Mouse (Mus musculus) spleen, adult 2 months (tissue): ENCODE data around the gene Krt80.

Source experiments
- CTCF ChIP-seq: fragments of 200-500 bp; IDR thresholded peaks from 2 replicates; pipeline ENCODE4 v1.5.1; 2011; ENCODE audit warnings: mild to moderate bottlenecking, inconsistent platforms; ENCODE audit not compliant: insufficient read depth, insufficient read length, insufficient replicate concordance; ENCODE audit errors: extremely low read depth
- POLR2A ChIP-seq: fragments of 200-500 bp; IDR thresholded peaks from 2 replicates; pipeline ENCODE4 v1.6.1; 2011; ENCODE audit warnings: low read depth, low read length, inconsistent platforms

DNA sequence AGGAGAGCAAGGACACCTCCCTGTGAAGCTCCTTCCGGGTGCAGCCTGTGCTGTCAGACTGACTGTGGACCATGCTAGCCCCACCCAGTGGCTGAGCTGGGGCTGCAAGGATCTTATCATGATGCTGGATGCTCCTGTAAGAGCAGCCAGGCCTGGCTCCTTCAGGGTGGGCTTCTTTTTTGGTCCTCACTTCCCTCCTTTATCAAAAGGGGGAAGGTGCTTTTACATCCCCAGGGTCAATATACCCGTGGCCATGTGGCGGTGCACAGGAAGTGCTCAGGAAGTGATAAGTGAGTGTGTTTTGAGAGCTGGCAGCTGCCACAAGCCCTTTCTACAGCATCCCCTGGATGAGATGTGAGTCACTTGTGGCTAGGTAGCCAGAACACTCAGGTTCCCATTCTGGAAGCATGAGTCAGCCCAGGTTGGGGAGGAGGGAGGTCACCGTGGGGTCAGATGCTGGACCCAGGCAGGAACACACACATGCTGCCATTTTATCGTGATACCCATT lies 18.1 kb upstream of the Krt80 start:
- TF ChIP-seq POLR2A (no peak), CTCF (no peak)
